ENCODE assay signal across 11 mouse cellular contexts in genomic region chr8:128373418-128373817, GRCm38 (mm10).
"Had no signal": no experiment of that assay in that cellular context is flagged by ENCODE, and none has a peak within 500 bp of the region (broad histone marks: within the 10 kb centered on the region; RNA-seq: fewer than 3 reads in every experiment).

No protein-coding gene starts in this region.

- H3K4me1 ChIP-seq: liver, embryonic 12.5 days had no signal

- H3K27me3 ChIP-seq: liver, embryonic 12.5 days; midbrain, embryonic 12.5 days; stomach, embryonic 15.5 days had no signal

- H3K36me3 ChIP-seq: limb, embryonic 13.5 days; liver, embryonic 12.5 days; midbrain, embryonic 12.5 days had no signal

- H3K27ac ChIP-seq: kidney, postnatal 0 days; limb, embryonic 13.5 days; liver, embryonic 12.5 days; midbrain, embryonic 12.5 days; stomach, embryonic 15.5 days had no signal

- DNase-seq: kidney, adult 9 months; left cerebral cortex, postnatal 4 days; lung, embryonic 14.5 days; lung, postnatal 14 days; right cerebral cortex, postnatal 14 days; thymus, postnatal 4 days had no signal

- H3K4me3 ChIP-seq: limb, embryonic 13.5 days; liver, embryonic 12.5 days; midbrain, embryonic 12.5 days; stomach, embryonic 15.5 days had no signal
